Mouse (Mus musculus) lung, embryonic 14.5 days (tissue): ENCODE measurements at regions not wholly inside any gene's neighbourhood (a gene's known extent, or its start where the extent isn't known, plus 50 kb on each side); places are given as distances from the start of the nearest gene placed in this dataset.

ENCODE experiments used
- ATAC-seq: fragments of 200-750 bp; cut with Nextera tagmentation; 2 replicates; pipeline ENCODE4 v1.8.0; 2017; ENCODE audit warnings: mild to moderate bottlenecking, moderate TSS enrichment, moderate library complexity; ENCODE audit not compliant: insufficient read depth
- DNase-seq: peaks from one replicate; pipeline ENCODE4 v3.0.0-alpha.2; 2015
- H3K27ac ChIP-seq: fragments of 300-500 bp; sonication (generic); 2 replicates; pipeline ENCODE4 v1.5.1; 2014; ENCODE audit warnings: low read depth, mild to moderate bottlenecking, moderate library complexity
- H3K27me3 ChIP-seq: fragments of 300-500 bp; sonication (generic); 2 replicates; pipeline ENCODE4 v1.6.1; 2014; ENCODE audit warnings: low read length, control low read depth; ENCODE audit not compliant: insufficient read depth
- H3K36me3 ChIP-seq: fragments of 300-500 bp; sonication (generic); 2 replicates; pipeline ENCODE4 v1.6.1; 2014; ENCODE audit warnings: control low read depth; ENCODE audit not compliant: insufficient read depth
- H3K4me1 ChIP-seq: fragments of 300-500 bp; sonication (generic); 2 replicates; pipeline ENCODE4 v1.6.1; 2014; ENCODE audit warnings: antibody characterized with exemption, control low read depth; ENCODE audit not compliant: insufficient read depth
- H3K4me2 ChIP-seq: fragments of 300-500 bp; sonication (generic); 2 replicates; pipeline ENCODE4 v1.6.1; 2014; ENCODE audit warnings: mild to moderate bottlenecking
- H3K4me3 ChIP-seq: fragments of 300-500 bp; sonication (generic); 2 replicates; pipeline ENCODE4 v1.5.1; 2014; ENCODE audit warnings: low read depth, low read length
- H3K9ac ChIP-seq: fragments of 300-500 bp; sonication (generic); 2 replicates; pipeline ENCODE4 v1.6.1; 2014
- H3K9me3 ChIP-seq: fragments of 300-500 bp; sonication (generic); 2 replicates; pipeline ENCODE4 v1.6.1; 2016; ENCODE audit warnings: low read depth, low read length, control low read depth
- CTCF ChIP-seq: IDR thresholded peaks from 2 replicates; pipeline ENCODE4 v1.5.1; 2016; ENCODE audit warnings: antibody characterized with exemption, low read depth
- WGBS: fragments of 180-500 bp; shearing (Covaris S2); extraction: QIAGEN DNeasy Blood & Tissue Kit; methylation state at CpG from one replicate; pipeline ENCODE4 v1.1.7; 2014; 5-methylcytosine and 5-hydroxymethylcytosine counted together

- Histone ChIP-seq H3K27ac (peak overlapping the region; percentile 2; the same call in 1 of the 2 replicates), H3K4me2 (no peak overlapping the region), H3K36me3 (no peaks in the 10 kb centered on the region), H3K4me3 (no peak overlapping the region), H3K9ac (no peak overlapping the region), H3K9me3 (no peaks in the 10 kb centered on the region), H3K27me3 (no peaks in the 10 kb centered on the region), H3K4me1 (no peaks in the 10 kb centered on the region)
- 34% methylated on average over 6 of the region's 6 CpGs for WGBS
- TF ChIP-seq CTCF = no peak
- ATAC-seq (peak; percentile 38; the same call in 1 of the 2 replicates), DNase-seq (peak; percentile 59)
These were observed 314.7 kb upstream of the Adgrl2 start for GRCm38 (mm10) chr3:149305011-149305413.

DNA sequence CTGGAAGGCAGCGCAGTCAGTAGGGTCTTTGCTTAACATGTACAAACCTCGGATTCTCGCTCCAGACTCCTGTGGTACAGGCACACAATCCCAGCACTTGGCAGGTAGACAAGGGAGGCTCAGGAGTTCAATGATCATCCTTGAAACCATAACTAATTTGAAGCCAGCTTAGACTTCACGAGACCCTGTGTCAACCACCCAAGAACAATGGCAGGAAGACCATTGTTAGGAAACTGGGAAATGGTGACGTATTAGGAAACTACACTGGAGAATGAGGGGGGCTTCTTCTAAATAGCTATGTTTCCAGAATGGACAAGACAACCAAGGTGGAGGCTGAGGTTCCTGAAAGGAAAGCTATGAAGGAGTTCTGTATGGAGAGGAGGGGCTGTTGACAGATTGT is 313.1 kb upstream of the Adgrl2 start:
- no peak overlapping the region for H3K4me3 ChIP-seq
- H3K27ac ChIP-seq = no peak overlapping the region
- no peak overlapping the region for H3K4me2 ChIP-seq
- H3K4me1 ChIP-seq = no peaks in the 10 kb centered on the region
- H3K9me3 ChIP-seq = no peaks in the 10 kb centered on the region
- no peaks in the 10 kb centered on the region for H3K27me3 ChIP-seq
- ATAC-seq (no peak), DNase-seq (peak; percentile 45)
- WGBS = 82% methylated on average over 5 of the region's 5 CpGs
- no peak overlapping the region for H3K9ac ChIP-seq
- no peaks in the 10 kb centered on the region for H3K36me3 ChIP-seq
- TF ChIP-seq CTCF = no peak

DNA sequence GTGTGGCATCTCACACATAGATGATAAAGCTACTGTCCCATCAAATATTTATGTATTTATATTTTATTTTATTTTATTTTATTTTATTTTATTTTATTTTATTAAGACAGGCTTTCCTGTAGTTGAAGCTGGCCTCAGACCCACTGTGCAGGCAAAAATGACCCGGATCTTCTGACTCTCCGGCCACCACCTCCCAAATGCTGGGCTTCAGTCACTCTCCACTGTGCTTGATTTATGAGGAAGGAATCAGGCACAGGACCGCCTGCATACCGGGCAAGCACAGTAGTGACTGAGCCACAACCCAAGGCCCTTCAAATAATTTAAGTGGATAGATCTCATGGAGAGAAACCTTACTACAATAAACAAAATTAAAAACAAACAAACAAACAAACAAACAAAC is 309.6 kb upstream of the Adgrl2 start:
- H3K4me2 ChIP-seq = no peak overlapping the region
- no peak overlapping the region for H3K4me3 ChIP-seq
- H3K9me3 ChIP-seq = no peaks in the 10 kb centered on the region
- no peaks in the 10 kb centered on the region for H3K36me3 ChIP-seq
- no peaks in the 10 kb centered on the region for H3K27me3 ChIP-seq
- no peaks in the 10 kb centered on the region for H3K4me1 ChIP-seq
- H3K9ac ChIP-seq = no peak overlapping the region
- 56% methylated on average over 4 of the region's 4 CpGs for WGBS
- DNase-seq (no peak), ATAC-seq (no peak)
- TF ChIP-seq CTCF = no peak
- no peak overlapping the region for H3K27ac ChIP-seq

- Histone ChIP-seq H3K4me1 (no peaks in the 10 kb centered on the region), H3K27me3 (no peaks in the 10 kb centered on the region), H3K4me3 (no peak overlapping the region), H3K9me3 (no peaks in the 10 kb centered on the region), H3K36me3 (no peaks in the 10 kb centered on the region), H3K27ac (no peak overlapping the region), H3K9ac (no peak overlapping the region), H3K4me2 (no peak overlapping the region)
- WGBS = 68% methylated on average over 10 of the region's 10 CpGs
- no peak for ATAC-seq
- DNase-seq = no peak
- TF ChIP-seq CTCF = no peak
These were observed 306.1 kb upstream of the Adgrl2 start for GRCm38 (mm10) chr3:149296419-149296962.

DNA sequence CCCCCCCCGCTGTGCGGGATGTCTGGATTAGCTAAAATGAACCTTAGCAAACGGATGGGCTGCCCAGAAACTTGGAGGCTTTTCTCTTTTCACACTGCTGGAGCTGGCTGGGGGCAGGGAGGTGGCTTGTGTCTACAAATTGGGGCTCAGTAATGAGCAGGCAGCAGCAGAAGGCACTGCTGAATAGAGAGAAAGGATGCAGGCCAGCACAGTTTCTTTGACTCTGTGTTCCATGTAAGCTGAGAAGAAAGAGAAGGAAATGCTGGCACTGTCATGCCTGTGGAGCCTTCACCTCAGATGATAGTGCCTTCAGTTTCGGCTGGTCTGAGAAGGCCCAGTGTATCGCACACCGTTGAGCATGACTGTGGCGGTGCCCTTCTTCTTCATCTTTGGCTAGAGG is 305.6 kb upstream of the Adgrl2 start:
- H3K27ac ChIP-seq = no peak overlapping the region
- no peak overlapping the region for H3K4me3 ChIP-seq

DNA sequence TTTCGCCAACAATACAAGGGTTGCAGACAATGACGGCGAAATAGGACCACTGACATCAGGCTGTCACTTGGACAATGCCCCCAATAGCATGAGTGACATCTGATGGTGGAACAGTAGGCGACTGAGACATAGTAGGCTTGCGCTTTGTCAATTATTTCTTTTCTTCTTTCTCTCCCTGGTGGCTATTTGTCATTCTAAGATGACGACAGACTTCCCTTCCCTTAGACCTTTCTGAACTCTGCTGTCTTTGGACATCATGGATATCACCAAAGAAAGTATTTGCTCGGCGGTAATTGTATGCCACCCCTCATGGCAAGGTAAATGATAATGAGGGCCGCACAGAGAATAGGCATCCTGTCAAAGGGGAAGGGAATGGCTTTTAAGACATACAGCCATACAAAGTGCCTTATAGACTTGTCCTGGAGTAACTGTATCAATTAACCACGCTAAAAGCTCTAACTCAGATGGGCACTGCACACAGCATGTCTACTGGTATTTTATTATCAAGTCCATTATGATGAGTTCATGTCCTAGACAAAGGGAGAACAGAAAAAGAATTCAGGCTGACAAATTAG is 305.0 kb upstream of the Adgrl2 start:
- H3K36me3 ChIP-seq = no peaks in the 10 kb centered on the region
- H3K4me3 ChIP-seq = no peak overlapping the region
- no peaks in the 10 kb centered on the region for H3K27me3 ChIP-seq
- no peak for TF ChIP-seq CTCF
- no peaks in the 10 kb centered on the region for H3K4me1 ChIP-seq
- no peak overlapping the region for H3K4me2 ChIP-seq
- no peak for DNase-seq
- WGBS = 75% methylated on average over 10 of the region's 10 CpGs
- H3K9me3 ChIP-seq = no peaks in the 10 kb centered on the region
- no peak overlapping the region for H3K27ac ChIP-seq
- no peak for ATAC-seq
- H3K9ac ChIP-seq = no peak overlapping the region

More for the DNA sequence above, 305.6 kb upstream of the Adgrl2 start:
- no peak for TF ChIP-seq CTCF
- 67% methylated on average over 7 of the region's 7 CpGs for WGBS
- Histone ChIP-seq H3K9ac (no peak overlapping the region), H3K4me1 (no peaks in the 10 kb centered on the region), H3K27me3 (no peaks in the 10 kb centered on the region), H3K9me3 (no peaks in the 10 kb centered on the region), H3K36me3 (no peaks in the 10 kb centered on the region), H3K4me2 (no peak overlapping the region)
- ATAC-seq (no peak), DNase-seq (no peak)

- no peak for TF ChIP-seq CTCF
- ATAC-seq = no peak
- Histone ChIP-seq H3K9me3 (no peaks in the 10 kb centered on the region), H3K4me3 (no peak overlapping the region), H3K4me1 (no peaks in the 10 kb centered on the region), H3K9ac (no peak overlapping the region), H3K36me3 (no peaks in the 10 kb centered on the region), H3K4me2 (no peak overlapping the region), H3K27ac (no peak overlapping the region), H3K27me3 (no peaks in the 10 kb centered on the region)
- peak; percentile 38 for DNase-seq
- WGBS = 45% methylated on average over 4 of the region's 4 CpGs
These were observed 304.1 kb upstream of the Adgrl2 start for GRCm38 (mm10) chr3:149294445-149294844.
